Mouse (Mus musculus) left cerebral cortex, postnatal 25 days (tissue): ENCODE measurements around the gene Npas3. TPM values are rescaled to one million over a fixed set of nuclear protein-coding genes. Genes with fewer than 3 reads are reported as not detected.
A peak's percentile ranks its signal among the peaks of the same experiment; 100 is the strongest.

ENCODE experiments used
- DNase-seq, 2 experiments: peaks; one replicate each; pipeline ENCODE4 v3.0.0; 2022; ENCODE audit warnings: low spot score in 2 of 2, mixed read lengths in 1 of 2
- intact Hi-C: fragments of 180-260 bp; cut with DNase I; formaldehyde crosslinking; loops from one replicate; pipeline ENCODE4 v1.15.1; 2025
- total RNA-seq, 2 experiments: library from RNA; stranded (reverse); gene quantifications; 2 replicates each; pipeline ENCODE4 v1.2.3; 2021

Npas3 gene
- total RNA-seq, 2 experiments from 2014 or later: 19.0 to 25.4 TPM

DNA sequence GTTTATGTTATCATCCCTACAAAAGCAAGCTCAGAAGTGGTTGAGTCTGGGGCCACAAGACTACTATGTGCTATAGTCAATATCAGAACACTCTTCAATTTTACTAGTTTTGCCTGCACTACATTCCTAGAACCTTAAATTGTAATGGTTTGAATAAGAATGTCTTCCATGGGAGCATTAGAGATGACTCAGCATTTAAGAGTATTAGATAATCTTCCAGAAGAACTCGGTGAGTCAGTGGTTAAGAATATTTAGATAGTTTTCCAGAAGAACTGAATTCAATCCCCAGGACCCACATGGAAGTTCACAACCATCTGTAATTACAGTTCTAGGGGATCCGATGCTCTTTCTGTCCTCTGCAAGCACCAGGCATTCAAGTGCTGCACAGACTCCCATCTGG, 280.9 kb downstream of the Npas3 start:
- intact Hi-C loops: no loop called here
- no peak for DNase-seq

DNA sequence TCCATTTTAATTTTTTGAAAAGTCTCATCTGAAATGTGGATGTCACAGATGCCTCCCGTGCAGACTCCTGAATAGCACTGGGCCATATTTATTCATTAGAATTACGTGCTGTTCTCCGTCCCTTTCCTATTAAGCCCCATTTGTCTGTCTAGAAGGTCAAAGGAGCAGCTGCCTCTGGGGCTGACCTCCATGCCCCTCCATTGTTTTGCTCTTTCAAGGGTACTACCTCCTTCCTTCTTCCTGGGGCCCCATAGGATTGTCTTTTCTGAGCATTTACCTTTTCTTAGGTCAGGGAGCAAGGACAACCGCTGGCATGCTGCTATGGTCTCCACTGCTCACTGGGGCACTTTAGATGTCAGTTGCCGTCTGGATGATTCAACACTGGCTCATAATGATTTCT, 288.3 kb downstream of the Npas3 start:
- DNase-seq: no peak
- intact Hi-C loops: no loop called here

DNA sequence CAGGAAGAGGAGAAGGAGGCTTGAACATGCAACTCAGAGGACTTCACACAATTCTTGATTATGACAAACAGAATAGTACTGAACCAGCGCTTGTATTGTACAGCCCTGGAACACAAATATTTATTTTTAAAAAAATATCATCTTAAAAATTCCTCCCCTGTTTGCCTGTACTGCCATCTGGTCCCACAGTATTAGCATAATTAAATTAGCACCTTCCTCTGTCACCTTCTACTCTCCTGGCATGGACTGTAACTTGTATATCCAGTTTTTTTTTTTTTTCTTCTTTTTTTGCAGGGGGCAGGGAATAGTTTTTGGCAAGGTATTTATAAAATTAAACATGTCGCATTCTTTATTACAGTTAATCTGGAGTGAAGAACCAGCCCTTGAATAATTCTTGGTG, 307.9 kb downstream of the Npas3 start:
- intact Hi-C loops: no loop called here
- DNase-seq: no peak

DNA sequence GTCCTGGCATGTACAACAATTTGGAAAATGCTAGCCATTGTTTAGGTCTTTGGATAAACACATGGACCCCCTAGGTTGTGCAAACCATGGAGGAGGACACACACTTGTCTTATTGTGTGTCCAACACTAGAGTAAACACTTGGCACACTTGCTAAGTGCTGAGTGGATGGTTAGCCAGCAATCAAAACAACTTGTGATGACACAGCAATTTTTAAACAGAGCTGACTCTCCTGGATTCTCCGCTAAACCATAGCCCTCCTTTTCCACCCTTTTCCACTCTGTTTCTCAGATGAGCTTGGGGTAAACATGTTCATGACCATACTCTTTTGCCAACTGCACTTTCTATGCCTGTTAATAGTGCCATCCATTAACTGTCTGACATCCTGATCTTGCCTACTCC, 309.8 kb downstream of the Npas3 start:
- no peak for DNase-seq
- intact Hi-C loops: no loop called here

DNA sequence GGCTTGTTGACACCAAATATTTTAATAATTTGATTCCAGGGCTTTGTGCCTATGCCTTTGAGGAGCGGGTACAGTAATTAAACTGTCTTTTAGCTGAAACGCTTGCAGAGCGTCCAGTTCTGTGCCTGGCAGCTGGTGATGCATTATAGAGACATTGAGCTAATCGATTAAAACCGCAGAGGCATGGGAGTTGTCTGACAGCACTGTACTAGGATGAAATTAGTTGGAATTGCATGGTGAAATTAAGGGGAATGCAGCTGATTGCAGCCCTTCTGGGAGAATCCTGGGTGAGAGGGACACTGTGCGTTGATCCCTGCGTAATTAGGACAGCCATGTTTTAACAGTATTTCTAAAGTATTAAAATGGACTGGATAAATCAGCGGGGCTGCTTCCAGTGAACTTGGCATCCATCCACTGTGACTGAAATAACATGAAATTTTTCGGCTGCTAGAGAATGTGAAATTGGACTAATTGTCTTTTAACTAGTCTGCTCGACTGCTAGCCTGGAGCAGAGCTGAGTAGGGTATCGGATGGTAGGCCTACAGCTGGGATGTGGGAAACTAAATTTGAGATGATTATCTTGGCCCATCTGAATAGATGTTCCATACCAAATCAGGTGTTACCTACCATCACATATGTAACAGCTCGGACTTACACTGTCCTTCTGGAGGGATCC, 318.4 kb downstream of the Npas3 start:
- intact Hi-C loops: no loop called here
- DNase-seq: no peak

DNA sequence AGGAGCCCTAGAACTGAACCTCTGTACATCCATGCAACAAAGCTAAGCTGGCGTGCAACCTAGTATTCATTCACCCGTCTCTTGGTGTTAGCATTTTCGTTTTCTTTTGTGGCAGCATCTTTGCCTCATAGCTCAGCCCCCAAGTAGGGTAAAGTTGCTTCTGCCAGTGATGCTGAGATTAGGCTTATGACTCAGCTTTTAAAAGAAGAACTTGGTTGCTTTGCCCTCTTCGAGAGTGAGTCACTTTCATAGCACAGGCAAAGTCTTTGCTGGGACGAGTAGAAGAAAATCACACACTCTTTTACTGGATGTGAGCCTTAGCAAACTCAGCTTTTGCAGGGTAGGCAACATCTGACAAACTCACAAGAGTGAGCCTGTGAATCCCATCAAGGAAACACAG, 332.7 kb downstream of the Npas3 start:
- intact Hi-C loops: no loop called here
- DNase-seq: peak in 1 of 2 experiments; percentile 39

DNA sequence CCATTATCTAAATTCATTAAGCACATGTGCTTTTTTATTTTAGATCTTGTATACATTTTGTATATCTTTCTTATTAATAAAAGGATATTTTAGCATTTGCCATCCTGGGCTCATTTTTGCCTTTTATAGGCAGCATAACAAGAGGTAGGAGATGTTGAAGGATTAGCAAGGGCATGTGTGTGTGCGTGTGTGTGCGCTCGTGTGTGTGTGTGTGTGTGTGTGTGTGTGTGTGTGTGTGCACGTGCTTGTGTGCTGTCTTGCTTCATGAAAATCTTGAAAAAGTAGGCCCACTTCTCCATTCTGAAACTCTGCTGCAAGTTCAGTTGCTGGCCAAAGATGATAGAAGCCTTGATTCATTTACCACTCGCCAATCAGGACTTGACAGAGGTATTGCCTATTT, 338.8 kb downstream of the Npas3 start:
- intact Hi-C loops: no loop called here
- DNase-seq: no peak

DNA sequence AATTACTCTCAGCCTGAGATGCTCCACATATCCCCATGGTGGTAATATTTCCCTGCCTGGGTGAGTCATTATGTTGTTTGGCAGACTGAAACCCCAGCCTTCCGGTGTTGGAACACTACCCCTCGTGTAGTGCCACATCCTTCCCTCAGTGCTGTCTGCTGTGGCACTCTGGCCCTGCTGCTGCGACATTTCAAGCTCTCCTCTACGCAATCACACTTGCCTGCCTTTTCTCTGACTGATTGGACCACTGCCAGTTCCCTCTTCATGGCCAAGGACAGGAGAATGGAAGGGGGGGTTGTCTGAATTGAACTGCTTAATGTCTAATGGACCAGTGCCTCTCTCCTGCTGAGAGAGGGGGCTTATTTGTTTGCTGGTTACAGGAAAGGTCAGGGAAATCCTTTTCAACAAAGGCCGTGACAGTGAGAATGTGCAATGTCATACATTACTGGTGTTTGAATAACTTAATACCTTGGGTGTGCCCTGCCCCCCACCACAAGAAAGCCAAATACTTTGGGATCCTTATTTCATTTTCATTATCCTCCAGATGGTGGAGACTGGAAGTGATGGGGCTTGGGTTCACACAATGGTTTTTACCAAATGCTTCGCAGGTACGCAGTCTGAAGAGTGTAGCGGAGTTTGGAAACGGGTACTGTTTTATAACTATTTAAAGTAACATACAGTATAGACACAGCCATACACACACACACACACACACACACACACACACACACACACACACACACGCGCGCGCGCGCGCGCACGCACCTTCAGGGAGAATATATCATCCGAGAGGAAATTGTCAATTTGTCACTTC, 339.4 kb downstream of the Npas3 start:
- intact Hi-C loops: no loop called here
- peak; percentile 49 for DNase-seq

DNA sequence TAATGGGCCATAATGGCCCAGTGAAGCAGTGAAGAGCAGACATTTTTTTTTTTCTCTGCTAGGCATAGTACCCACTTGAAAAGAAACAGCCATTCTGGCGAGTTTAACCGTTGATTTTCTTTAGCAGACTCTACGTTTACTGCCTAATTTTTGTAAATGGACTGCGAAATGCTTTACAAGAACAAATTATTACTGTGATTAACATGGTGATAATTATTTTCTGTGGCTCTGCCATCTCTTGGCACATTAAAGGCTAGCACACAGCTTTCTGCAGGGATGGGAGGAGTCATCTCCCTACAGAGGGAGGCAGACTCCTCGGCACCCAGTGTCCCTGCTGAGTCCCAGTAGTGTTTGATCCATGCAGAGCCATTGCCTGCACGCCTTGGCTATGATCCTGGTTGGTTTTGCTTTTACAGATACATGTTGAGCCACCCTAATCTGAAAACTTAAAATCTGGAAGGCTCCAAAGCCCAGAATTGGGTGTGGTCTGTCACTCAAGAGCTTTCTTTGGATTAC, 341.0 kb downstream of the Npas3 start:
- no peak for DNase-seq
- intact Hi-C loops: no loop called here

DNA sequence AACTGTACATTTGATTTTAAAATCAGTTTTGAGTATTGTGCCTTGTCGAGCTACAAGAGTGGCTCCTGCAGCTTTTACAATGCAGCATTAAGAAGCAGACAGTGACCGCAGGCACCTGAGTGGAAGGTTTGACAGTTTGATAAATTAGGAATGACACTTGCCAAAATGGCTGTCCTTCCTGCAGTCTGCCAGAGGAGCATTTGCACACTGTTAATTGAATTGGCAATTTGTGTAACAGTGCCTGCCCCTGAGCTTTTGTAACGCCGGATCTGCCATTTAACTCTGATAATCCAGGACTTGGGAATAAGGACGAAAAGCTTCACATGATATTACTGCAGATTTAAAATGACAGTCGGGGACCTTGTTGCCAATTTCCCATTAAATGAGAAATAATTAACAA, 357.2 kb downstream of the Npas3 start:
- intact Hi-C loops: no loop called here
- DNase-seq: no peak

DNA sequence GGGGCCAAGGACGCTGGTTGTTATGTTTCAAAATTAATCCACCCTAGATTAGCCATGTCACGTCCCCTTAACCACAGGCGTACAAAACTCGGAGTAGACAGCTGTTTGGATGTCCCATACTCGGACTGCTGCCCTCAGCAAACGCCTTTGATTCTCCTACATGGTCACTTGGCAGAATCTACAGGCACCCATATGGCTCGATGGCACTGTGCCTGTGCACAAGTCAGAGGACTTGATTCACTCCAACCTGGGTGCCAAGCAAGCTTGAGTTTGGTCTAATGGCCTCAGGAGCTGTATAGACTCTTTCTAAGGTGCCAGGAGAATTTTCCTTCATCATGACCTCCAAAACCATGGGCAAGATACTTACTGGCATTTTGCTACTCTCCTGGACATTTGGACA, 363.6 kb downstream of the Npas3 start:
- no peak for DNase-seq
- intact Hi-C loops: no loop called here

DNA sequence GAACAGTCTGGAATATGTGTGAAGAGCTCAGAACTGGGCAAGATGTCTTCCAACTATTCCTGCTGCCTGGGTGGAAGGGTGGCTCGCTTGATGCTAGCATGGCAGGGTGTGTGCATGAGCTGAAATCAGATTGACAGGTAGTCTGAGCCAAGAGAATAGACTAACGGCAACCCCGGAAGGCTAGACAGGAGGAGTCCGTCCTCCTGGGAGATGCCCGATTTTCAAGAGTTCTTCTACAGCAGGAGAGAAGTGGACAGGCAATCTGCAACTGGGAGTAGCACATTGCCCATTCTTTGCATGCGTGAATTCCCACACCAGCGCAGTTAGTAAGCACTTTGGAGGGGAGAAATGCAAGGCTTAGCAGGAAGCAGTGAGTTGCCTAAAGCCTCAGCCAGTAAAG, 372.8 kb downstream of the Npas3 start:
- intact Hi-C loops: no loop called here
- no peak for DNase-seq

DNA sequence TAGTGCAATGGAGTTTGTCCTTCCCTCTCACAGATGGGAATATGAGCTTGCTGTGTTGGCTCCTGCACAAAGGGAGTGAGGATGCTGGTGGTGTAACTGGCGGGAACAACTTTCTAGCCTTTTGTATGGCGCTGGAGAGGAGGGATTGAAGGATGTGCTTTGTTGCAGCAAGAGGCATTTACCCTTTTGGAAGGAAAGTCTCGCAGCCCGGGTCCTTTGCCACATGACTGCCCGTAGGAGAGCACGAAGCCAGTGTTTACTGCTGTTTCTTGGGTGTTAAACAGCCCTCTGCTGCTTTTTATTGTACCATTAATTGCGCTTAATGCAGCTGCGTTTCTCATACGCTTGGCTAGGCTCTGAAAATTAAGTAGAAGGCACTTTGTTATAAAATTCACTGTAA, 375.3 kb downstream of the Npas3 start:
- intact Hi-C loops: no loop called here
- DNase-seq: no peak

DNA sequence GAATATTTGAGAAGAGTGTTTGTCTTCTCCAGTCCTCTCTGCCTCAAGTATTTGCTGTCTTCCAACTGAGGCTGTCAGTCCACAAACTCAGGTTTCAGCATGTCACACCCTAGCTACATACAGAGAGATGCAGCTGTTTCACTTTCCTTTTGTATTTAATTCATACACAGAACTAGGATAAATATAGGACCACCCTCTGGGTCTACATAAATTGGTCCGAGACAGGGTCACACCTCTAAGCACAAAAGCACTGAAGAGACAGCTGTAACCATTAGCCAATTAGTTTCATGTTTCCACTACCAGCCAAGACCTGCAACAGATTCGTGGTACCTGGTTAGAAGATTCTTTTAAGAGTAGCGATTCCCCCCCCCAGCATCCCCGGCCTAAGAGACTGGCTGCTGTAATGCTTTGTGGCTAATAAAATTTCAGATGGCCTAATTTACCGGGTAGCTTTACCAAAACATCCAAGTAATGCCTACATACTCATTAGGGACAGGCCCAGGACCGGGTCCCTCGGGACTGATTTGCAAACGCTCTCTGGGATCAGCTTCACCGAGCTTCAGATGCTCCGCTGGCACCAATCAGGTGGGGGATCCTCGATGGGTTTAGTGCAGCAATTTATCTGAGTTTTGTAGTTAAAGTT, 376.0 kb downstream of the Npas3 start:
- intact Hi-C loops: no loop called here

DNA sequence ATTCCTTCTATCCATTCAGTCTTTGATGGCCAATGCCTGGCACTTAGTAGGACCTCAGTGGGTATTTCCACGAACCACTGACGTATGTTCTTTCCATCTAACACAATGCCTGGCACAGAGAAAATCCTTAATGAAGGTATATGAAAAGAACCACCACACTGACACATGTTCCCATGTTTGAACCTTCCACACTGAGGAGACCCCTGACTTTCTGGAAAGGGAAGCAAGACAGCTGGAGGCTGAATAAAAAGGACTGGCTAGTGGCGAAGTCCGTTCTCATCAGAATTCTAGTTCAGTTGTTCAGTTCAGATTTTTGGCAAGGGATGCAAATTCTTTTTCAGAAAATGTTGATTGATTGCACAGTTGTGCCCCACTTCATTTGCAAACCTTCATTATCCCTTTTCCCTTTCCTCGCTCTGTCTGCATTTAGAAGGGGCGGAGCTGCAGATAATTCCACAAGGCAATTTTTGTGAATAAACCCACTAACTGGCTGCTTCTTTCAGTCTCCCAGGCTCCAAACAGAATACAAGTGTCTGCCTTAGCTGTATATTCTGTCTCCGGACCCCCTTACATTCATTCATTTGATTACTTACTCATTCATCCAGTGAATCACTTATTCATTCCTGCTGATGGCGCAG, 381.1 kb downstream of the Npas3 start:
- DNase-seq: peak in 1 of 2 experiments; percentile 14
- intact Hi-C loops: no loop called here

More for the DNA sequence above, 376.0 kb downstream of the Npas3 start:
- DNase-seq: no peak

DNA sequence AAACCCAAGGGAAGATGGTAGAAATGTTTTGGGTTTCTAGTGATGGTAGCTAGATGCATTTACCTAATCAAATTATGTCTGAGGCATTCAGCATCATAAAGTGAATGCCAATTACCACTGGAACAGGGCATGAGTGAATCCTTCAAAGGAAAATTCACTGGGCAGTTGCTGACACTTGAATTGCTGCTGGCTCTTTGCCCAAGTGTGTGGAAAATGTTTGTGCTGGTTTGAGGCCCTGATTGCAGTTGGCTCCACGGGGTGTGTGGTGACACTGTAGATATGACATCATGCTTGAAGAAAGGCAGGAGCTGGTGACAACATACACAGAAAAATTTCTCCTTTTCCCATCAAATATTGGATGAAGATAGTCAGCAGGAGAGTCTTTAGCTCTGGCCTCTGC, 382.1 kb downstream of the Npas3 start:
- no peak for DNase-seq
- intact Hi-C loops: no loop called here

DNA sequence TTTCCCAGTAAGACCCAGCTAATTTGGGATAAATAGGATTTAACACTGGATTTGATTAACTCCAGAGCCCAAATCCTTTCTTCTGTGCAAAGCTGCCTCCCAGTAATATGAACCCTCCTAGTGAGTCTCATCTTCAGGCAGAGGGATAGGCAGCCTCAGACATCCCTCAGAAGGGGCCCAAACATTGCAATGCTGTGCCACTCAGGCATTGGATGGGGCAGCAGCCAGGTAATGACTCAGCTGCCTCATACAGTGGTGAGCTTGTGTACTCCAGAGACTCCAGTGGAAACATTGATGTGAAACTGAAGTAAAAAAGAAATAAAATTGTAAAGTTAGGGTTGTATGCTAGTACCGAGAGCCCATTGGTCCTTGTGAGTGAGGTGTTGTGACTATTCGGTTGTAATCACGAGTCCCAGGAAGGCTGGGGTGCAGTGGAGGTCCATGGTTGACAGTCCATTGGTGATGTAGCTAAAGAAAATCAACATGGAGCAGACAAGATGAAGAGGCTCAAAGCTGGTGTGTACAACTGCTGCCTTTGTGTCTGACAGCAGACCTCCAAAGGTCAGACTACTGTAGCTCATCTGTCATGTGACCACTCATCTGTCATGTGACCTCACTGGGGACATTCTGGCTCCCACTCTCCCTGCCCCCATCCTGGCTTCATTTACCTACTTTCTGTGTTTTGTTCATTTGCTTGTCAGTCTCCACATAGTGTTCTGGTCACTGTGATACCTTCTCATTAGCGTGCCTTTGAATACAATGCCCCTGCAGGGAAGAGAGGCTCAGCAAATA, 383.0 kb downstream of the Npas3 start:
- intact Hi-C loops: no loop called here
- no peak for DNase-seq

DNA sequence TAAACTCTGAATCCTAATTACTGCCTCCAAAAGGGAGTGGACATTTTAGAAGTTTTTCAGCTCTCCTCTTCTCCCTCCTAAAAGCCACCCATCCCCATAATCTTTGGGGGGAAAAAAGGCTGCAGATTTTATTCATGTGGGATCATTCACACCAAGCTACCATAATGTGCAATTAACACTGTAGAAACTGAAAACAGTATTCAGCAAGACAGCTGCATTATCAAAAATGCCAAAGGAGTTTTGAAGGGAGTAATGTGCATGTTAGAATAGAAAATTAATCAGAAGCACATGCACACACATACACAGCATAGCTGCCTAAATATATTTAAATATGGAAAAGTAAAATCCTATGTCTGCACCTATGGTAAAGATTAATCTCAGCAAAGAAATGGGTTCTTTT, 390.1 kb downstream of the Npas3 start:
- no peak for DNase-seq
- intact Hi-C loops: no loop called here

DNA sequence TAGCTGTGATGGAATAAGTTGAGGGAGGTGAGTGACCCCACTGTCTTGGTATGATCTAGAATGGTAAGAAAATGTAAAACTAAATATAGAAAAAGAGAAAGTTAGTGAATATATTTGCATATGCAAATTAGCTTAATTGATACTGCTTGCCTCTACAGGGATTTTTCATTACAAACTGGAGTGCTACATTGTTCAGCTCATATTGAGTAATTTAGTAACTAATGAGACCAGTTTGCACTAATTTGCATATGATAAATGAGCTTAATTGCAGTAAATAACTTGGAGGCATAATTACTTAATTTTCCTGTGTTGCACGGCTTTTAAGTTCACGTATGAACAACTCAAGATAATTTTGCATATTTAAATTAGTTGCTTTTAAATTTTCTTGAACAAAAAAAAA, 398.8 kb downstream of the Npas3 start:
- intact Hi-C loops: no loop called here

More for the DNA sequence above, 398.8 kb downstream of the Npas3 start:
- DNase-seq: no peak
